Mouse (Mus musculus) thymus, adult 2 months (tissue): ENCODE results near the gene Igf1r. TPM values are rescaled to one million over a fixed set of nuclear protein-coding genes. Genes with fewer than 3 reads are reported as not detected.

Experiments used
- DNase-seq: peaks from one replicate; pipeline ENCODE4 v3.0.0; 2021
- H3K27ac ChIP-seq: fragments of 200-500 bp; 2 replicates; pipeline ENCODE4 v1.5.1; 2012; ENCODE audit warnings: low read length, control low read depth; ENCODE audit not compliant: control insufficient read depth, insufficient read depth
- H3K27me3 ChIP-seq: fragments of 200-500 bp; 2 replicates; pipeline ENCODE4 v1.6.1; 2012; ENCODE audit warnings: mild to moderate bottlenecking, low read length, moderate library complexity, mixed read lengths; ENCODE audit not compliant: control insufficient read depth, insufficient read depth
- H3K36me3 ChIP-seq: fragments of 200-500 bp; 2 replicates; pipeline ENCODE4 v1.6.1; 2012; ENCODE audit warnings: mild to moderate bottlenecking, low read length, moderate library complexity; ENCODE audit not compliant: control insufficient read depth, insufficient read depth
- H3K4me1 ChIP-seq: fragments of 200-500 bp; replicated peaks from 2 replicates; pipeline ENCODE4 v1.6.1; 2012; ENCODE audit warnings: low read length; ENCODE audit not compliant: control insufficient read depth, insufficient read depth
- H3K4me3 ChIP-seq: fragments of 200-500 bp; 2 replicates; pipeline ENCODE4 v1.5.1; 2012; ENCODE audit warnings: mild to moderate bottlenecking, low read length, control low read depth, moderate library complexity; ENCODE audit not compliant: control insufficient read depth, insufficient read depth
- CTCF ChIP-seq: fragments of 200-500 bp; IDR thresholded peaks from 2 replicates; pipeline ENCODE4 v1.5.1; 2012; ENCODE audit warnings: mild to moderate bottlenecking, control low read depth, low read length, moderate library complexity, borderline replicate concordance; ENCODE audit not compliant: control insufficient read depth, poor library complexity, insufficient read depth; ENCODE audit errors: extremely low read depth
- POLR2A ChIP-seq: fragments of 200-500 bp; IDR thresholded peaks from 2 replicates; pipeline ENCODE4 v1.6.1; 2012; ENCODE audit warnings: mild to moderate bottlenecking, low read length, control low read depth, moderate library complexity; ENCODE audit not compliant: control insufficient read depth, poor library complexity, insufficient read depth; ENCODE audit errors: extremely low read depth
- WGBS: fragments of 180-500 bp; shearing (Covaris S2); methylation state at CpG from one replicate; pipeline ENCODE4 v1.1.7; 2018; 5-methylcytosine and 5-hydroxymethylcytosine counted together
- polyA plus RNA-seq: library from polyadenylated mRNA; depleted of rRNA; stranded (reverse); fragments of >200 nt; gene quantifications from 2 replicates; pipeline ENCODE4 v1.2.3, GENCODE M21; 2012

Gene Igf1r
- polyA plus RNA-seq, 1 experiment: 9.2 TPM

GRCm38 (mm10) chr7:68067321-68067720, 114.7 kb downstream of the Igf1r start:
- no peak for TF ChIP-seq POLR2A
- TF ChIP-seq CTCF: no peak
- WGBS: 98% methylated on average over 4 of the region's 4 CpGs
- Histone ChIP-seq H3K36me3 (no peaks in the 10 kb centered on the region), H3K4me3 (no peak overlapping the region), H3K4me1 (peaks cover 11% of the 10 kb centered on the region), H3K27ac (no peak overlapping the region), H3K27me3 (no peaks in the 10 kb centered on the region)
- no peak for DNase-seq

- DNase-seq: no peak
- TF ChIP-seq CTCF (no peak), POLR2A (no peak)
- Histone ChIP-seq H3K27ac (no peak overlapping the region), H3K27me3 (no peaks in the 10 kb centered on the region), H3K4me1 (0 out of 2 replicates have a peak, but pooled peaks cover 4% of the 10 kb centered on the region), H3K36me3 (no peaks in the 10 kb centered on the region), H3K4me3 (no peak overlapping the region)
- 93% methylated on average over 7 of the region's 7 CpGs for WGBS
Measured at GRCm38 (mm10) chr7:68069324-68069723, 116.7 kb downstream of the Igf1r start.

- no peak overlapping the region for H3K27ac ChIP-seq
- no peak for DNase-seq
- H3K27me3 ChIP-seq: no peaks in the 10 kb centered on the region
- no peak overlapping the region for H3K4me3 ChIP-seq
- 0 out of 2 replicates have a peak, but pooled peaks cover 4% of the 10 kb centered on the region for H3K4me1 ChIP-seq
- 9% methylated on average over 3 of the region's 3 CpGs for WGBS
- TF ChIP-seq CTCF: no peak
- no peak for TF ChIP-seq POLR2A
- no peaks in the 10 kb centered on the region for H3K36me3 ChIP-seq
Measured at GRCm38 (mm10) chr7:68070030-68070429, 117.4 kb downstream of the Igf1r start.

- H3K4me3 ChIP-seq: no peak overlapping the region
- no peaks in the 10 kb centered on the region for H3K36me3 ChIP-seq
- DNase-seq: peak; percentile 41
Measured at GRCm38 (mm10) chr7:68070626-68071025, 118.0 kb downstream of the Igf1r start.

GRCm38 (mm10) chr7:68071050-68071449, 118.4 kb downstream of the Igf1r start:
- no peak for DNase-seq
- TF ChIP-seq CTCF (no peak), POLR2A (no peak)
- Histone ChIP-seq H3K4me1 (0 out of 2 replicates have a peak, but pooled peaks cover 4% of the 10 kb centered on the region), H3K27me3 (no peaks in the 10 kb centered on the region), H3K4me3 (no peak overlapping the region), H3K27ac (no peak overlapping the region), H3K36me3 (no peaks in the 10 kb centered on the region)
- WGBS: 83% methylated on average over 3 of the region's 3 CpGs

More at GRCm38 (mm10) chr7:68070626-68071025, 118.0 kb downstream of the Igf1r start:
- H3K4me1 ChIP-seq: 0 out of 2 replicates have a peak, but pooled peaks cover 4% of the 10 kb centered on the region
- 2% methylated on average over 7 of the region's 7 CpGs for WGBS
- H3K27ac ChIP-seq: no peak overlapping the region
- TF ChIP-seq CTCF (no peak), POLR2A (no peak)
- H3K27me3 ChIP-seq: no peaks in the 10 kb centered on the region

GRCm38 (mm10) chr7:68071749-68072148, 119.1 kb downstream of the Igf1r start:
- no peak for TF ChIP-seq POLR2A
- TF ChIP-seq CTCF: no peak
- Histone ChIP-seq H3K4me3 (no peak overlapping the region), H3K4me1 (0 out of 2 replicates have a peak, but pooled peaks cover 4% of the 10 kb centered on the region), H3K36me3 (no peaks in the 10 kb centered on the region), H3K27ac (no peak overlapping the region), H3K27me3 (no peaks in the 10 kb centered on the region)
- no peak for DNase-seq
- WGBS: 96% methylated on average over 11 of the region's 11 CpGs

- Histone ChIP-seq H3K4me1 (0 out of 2 replicates have a peak, but pooled peaks cover 4% of the 10 kb centered on the region), H3K27me3 (no peaks in the 10 kb centered on the region), H3K36me3 (no peaks in the 10 kb centered on the region), H3K4me3 (no peak overlapping the region), H3K27ac (no peak overlapping the region)
- no peak for TF ChIP-seq CTCF
- TF ChIP-seq POLR2A: no peak
- no peak for DNase-seq
- 93% methylated on average over 14 of the region's 14 CpGs for WGBS
Measured at GRCm38 (mm10) chr7:68072524-68073459, 120.2 kb downstream of the Igf1r start.
